Mouse (Mus musculus) limb, embryonic 12.5 days (tissue): ENCODE measurements around the gene Eif5a. TPM values are rescaled to one million over a fixed set of nuclear protein-coding genes. Genes with fewer than 3 reads are reported as not detected.
"Not testable (repeated sequence)": the region's sequence is repeated elsewhere in the genome, so short reads cannot be mapped to it uniquely, and the experiment has no call there.

Experiments used
- ATAC-seq: fragments of 200-750 bp; cut with Nextera tagmentation; 2 replicates; pipeline ENCODE4 v1.8.0; 2017; ENCODE audit warnings: low read depth, moderate TSS enrichment; ENCODE audit not compliant: insufficient number of reproducible peaks, insufficient read depth, low FRiP score, low TSS enrichment
- H3K27ac ChIP-seq: fragments of 300-500 bp; sonication (generic); 2 replicates; pipeline ENCODE4 v1.5.1; 2016; ENCODE audit warnings: mild to moderate bottlenecking, moderate library complexity
- H3K27me3 ChIP-seq: fragments of 300-500 bp; sonication (generic); 2 replicates; pipeline ENCODE4 v1.6.1; 2016; ENCODE audit warnings: mild to moderate bottlenecking, moderate library complexity
- H3K36me3 ChIP-seq: fragments of 300-500 bp; sonication (generic); 2 replicates; pipeline ENCODE4 v1.6.1; 2016; ENCODE audit warnings: mild to moderate bottlenecking, moderate library complexity
- H3K4me1 ChIP-seq: fragments of 300-500 bp; sonication (generic); replicated peaks from 2 replicates; pipeline ENCODE4 v1.6.1; 2016
- H3K4me2 ChIP-seq: fragments of 300-500 bp; sonication (generic); 2 replicates; pipeline ENCODE4 v1.6.1; 2016; ENCODE audit warnings: mild to moderate bottlenecking, moderate library complexity
- H3K4me3 ChIP-seq: fragments of 300-500 bp; sonication (generic); replicated peaks from 2 replicates; pipeline ENCODE4 v1.5.1; 2016; ENCODE audit warnings: mild to moderate bottlenecking
- H3K9ac ChIP-seq: fragments of 300-500 bp; sonication (generic); replicated peaks from 2 replicates; pipeline ENCODE4 v1.6.1; 2016; ENCODE audit warnings: mild to moderate bottlenecking, moderate library complexity
- H3K9me3 ChIP-seq: fragments of 300-500 bp; sonication (generic); 2 replicates; pipeline ENCODE4 v1.6.1; 2016; ENCODE audit warnings: mild to moderate bottlenecking, moderate library complexity
- WGBS: fragments of 180-500 bp; shearing (Covaris S2); methylation state at CpG from one replicate; pipeline ENCODE4 v1.1.7; 2016; 5-methylcytosine and 5-hydroxymethylcytosine counted together
- polyA plus RNA-seq: library from polyadenylated mRNA; unstranded; fragments of >200 nt; fragmentation: Nextera tagmentation; extraction: Ambion mirVana; gene quantifications from 2 replicates; pipeline ENCODE4 v1.2.1, GENCODE M21; 2016

Eif5a gene
- polyA plus RNA-seq, 1 experiment from 2014 or later = 1,851 TPM

DNA sequence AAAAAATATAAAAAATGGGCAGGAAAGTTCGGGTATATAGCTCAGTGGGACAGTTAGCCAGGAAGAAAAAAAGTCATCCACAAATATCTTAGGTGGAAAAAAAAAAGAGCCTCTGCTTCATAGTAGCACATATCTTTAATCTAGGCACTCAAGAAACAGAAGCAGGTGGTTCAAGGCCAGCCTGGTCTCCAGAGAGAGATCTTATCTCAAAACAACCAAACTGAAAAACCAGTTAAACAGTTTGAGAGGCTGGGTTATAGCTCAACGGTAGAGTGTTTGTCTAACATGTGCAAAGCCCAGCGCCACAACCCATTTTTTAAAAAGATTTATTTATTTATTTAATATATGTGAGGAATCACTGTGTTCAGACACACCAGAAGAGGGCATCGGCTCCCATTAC is 11.3 kb upstream of the Eif5a start:
- no peak overlapping the region for H3K27ac ChIP-seq
- ATAC-seq = no peak
- H3K4me2 ChIP-seq = no peak overlapping the region
- peaks cover 18% of the 10 kb centered on the region for H3K27me3 ChIP-seq
- H3K9ac ChIP-seq = no peak overlapping the region
- H3K36me3 ChIP-seq = no peaks in the 10 kb centered on the region
- no peak overlapping the region for H3K4me3 ChIP-seq
- peaks cover 26% of the 10 kb centered on the region for H3K4me1 ChIP-seq
- 81% methylated on average over 4 of the region's 4 CpGs for WGBS
- H3K9me3 ChIP-seq = no peaks in the 10 kb centered on the region

GRCm38 (mm10) chr11:69932254-69932653 is 10.5 kb upstream of the Eif5a start:
- no peak overlapping the region for H3K4me3 ChIP-seq
- H3K4me1 ChIP-seq = peaks cover 20% of the 10 kb centered on the region
- H3K36me3 ChIP-seq = no peaks in the 10 kb centered on the region
- H3K4me2 ChIP-seq = no peak overlapping the region
- no peak for ATAC-seq
- 33% methylated on average over 3 of the region's 3 CpGs for WGBS
- H3K27ac ChIP-seq = no peak overlapping the region
- H3K9ac ChIP-seq = no peak overlapping the region
- H3K27me3 ChIP-seq = peaks cover 17% of the 10 kb centered on the region
- no peaks in the 10 kb centered on the region for H3K9me3 ChIP-seq

DNA sequence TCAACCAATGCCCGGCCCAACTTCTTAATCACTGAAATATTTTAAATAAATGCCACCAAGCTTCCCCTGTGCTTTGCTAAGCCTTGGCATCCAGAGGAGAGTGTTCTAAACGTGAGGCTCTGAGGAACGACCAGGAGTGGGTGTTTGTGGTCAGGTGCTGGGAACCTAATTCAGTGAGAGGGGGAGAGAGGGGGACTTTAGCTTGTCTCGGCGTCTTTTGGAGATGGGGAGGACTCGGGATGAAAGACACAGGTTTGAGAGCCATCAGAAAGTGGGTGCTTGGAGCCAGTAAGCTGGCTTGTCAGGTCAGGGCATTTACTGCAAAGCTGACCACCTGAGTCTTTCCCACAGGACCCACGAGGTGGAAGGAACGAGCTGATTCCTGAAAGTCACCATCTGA is 10.0 kb upstream of the Eif5a start:
- Histone ChIP-seq H3K36me3 (no peaks in the 10 kb centered on the region), H3K27ac (no peak overlapping the region), H3K4me1 (peaks cover 15% of the 10 kb centered on the region), H3K4me2 (no peak overlapping the region), H3K9ac (no peak overlapping the region), H3K9me3 (no peaks in the 10 kb centered on the region), H3K27me3 (peaks cover 12% of the 10 kb centered on the region), H3K4me3 (no peak overlapping the region)
- 66% methylated on average over 8 of the region's 8 CpGs for WGBS
- no peak for ATAC-seq

GRCm38 (mm10) chr11:69930967-69931537 is 9.3 kb upstream of the Eif5a start:
- Histone ChIP-seq H3K27me3 (peaks cover 5% of the 10 kb centered on the region; the same call in 1 of the 2 replicates), H3K9ac (no peak overlapping the region), H3K4me3 (no peak overlapping the region), H3K27ac (no peak overlapping the region), H3K4me2 (no peak overlapping the region), H3K4me1 (peaks cover 8% of the 10 kb centered on the region), H3K36me3 (no peaks in the 10 kb centered on the region), H3K9me3 (no peaks in the 10 kb centered on the region)
- no peak for ATAC-seq
- WGBS = 72% methylated on average over 3 of the region's 3 CpGs

DNA sequence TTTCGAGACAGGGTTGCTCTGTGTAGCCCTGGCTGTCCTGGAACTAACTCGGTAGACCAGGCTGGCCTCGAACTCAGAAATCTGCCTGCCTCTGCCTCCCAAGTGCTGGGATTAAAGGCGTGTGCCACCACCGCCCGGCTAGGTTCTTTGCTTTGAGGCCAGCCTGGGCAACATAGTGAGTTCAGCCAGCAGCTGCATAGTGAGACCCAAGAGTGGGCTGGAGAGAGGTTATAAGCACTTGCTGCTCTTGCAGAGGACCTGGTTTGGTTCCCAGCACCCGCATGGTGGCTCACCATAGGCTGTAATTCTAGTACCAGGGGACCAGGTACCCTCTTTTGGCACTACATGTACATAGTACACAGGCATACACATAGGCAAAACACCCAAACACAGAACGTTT is 8.4 kb upstream of the Eif5a start:
- not testable (repeated sequence) for H3K9me3 ChIP-seq, H3K36me3 ChIP-seq, H3K27ac ChIP-seq, H3K9ac ChIP-seq, H3K4me2 ChIP-seq, H3K27me3 ChIP-seq, H3K4me3 ChIP-seq, H3K4me1 ChIP-seq, ATAC-seq
- 84% methylated on average over 8 of the region's 8 CpGs for WGBS

GRCm38 (mm10) chr11:69929712-69930111 is 8.0 kb upstream of the Eif5a start:
- no peaks in the 10 kb centered on the region for H3K9me3 ChIP-seq
- H3K27me3 ChIP-seq = no peaks in the 10 kb centered on the region
- H3K36me3 ChIP-seq = no peaks in the 10 kb centered on the region
- ATAC-seq = no peak
- no peaks in the 10 kb centered on the region for H3K4me1 ChIP-seq
- H3K4me2 ChIP-seq = no peak overlapping the region
- no peak overlapping the region for H3K27ac ChIP-seq
- H3K9ac ChIP-seq = no peak overlapping the region
- 79% methylated on average over 4 of the region's 4 CpGs for WGBS
- no peak overlapping the region for H3K4me3 ChIP-seq

DNA sequence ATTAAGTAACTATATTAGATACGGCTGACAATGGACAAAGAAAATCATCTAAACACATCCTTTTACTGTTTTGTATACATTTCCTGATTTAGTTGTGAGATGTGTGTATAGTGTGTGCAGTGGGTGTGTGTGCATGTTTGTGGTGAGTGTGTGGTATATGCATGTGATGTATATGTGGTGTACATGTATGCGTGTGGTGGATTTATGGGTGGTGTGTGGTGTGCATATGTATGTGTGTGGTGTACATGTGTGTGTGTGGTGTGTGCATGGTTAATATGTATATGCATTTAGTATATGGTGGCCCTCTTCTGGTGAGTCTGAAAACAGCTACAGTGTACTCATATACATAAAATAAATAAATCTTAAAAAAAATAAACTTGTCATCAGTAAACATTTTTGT is 5.7 kb upstream of the Eif5a start:
- H3K9ac ChIP-seq = no peak overlapping the region
- no peak overlapping the region for H3K4me3 ChIP-seq
- no peak overlapping the region for H3K27ac ChIP-seq
- no peaks in the 10 kb centered on the region for H3K27me3 ChIP-seq
- H3K36me3 ChIP-seq = no peaks in the 10 kb centered on the region
- WGBS = 94% methylated on average over 2 of the region's 2 CpGs
- H3K9me3 ChIP-seq = no peaks in the 10 kb centered on the region
- H3K4me1 ChIP-seq = peaks cover 5% of the 10 kb centered on the region; the same call in 1 of the 2 replicates
- H3K4me2 ChIP-seq = no peak overlapping the region
- no peak; the same call in 1 of the 2 replicates for ATAC-seq

GRCm38 (mm10) chr11:69922796-69923195 is 1.0 kb upstream of the Eif5a start:
- Histone ChIP-seq H3K9me3 (no peaks in the 10 kb centered on the region), H3K27me3 (no peaks in the 10 kb centered on the region), H3K4me1 (peaks cover 22% of the 10 kb centered on the region), H3K36me3 (peaks cover 16% of the 10 kb centered on the region), H3K4me3 (no peak overlapping the region), H3K4me2 (peak overlapping the region; percentile 87), H3K9ac (no peak overlapping the region; the same call in 1 of the 2 replicates), H3K27ac (0 out of 2 replicates have a peak overlapping the region, but pooled peaks have one; percentile 30)
- ATAC-seq = no peak
- WGBS = 66% methylated on average over 3 of the region's 3 CpGs

GRCm38 (mm10) chr11:69922012-69922756 is 426 bp upstream of the Eif5a start:
- H3K36me3 ChIP-seq = peaks cover 22% of the 10 kb centered on the region
- H3K9ac ChIP-seq = peak overlapping the region; percentile 65
- H3K27ac ChIP-seq = peak overlapping the region; percentile 98
- H3K4me2 ChIP-seq = peak overlapping the region; percentile 87
- H3K4me3 ChIP-seq = peak overlapping the region; percentile 98
- ATAC-seq = no peak
- H3K4me1 ChIP-seq = peaks cover 23% of the 10 kb centered on the region
- H3K27me3 ChIP-seq = no peaks in the 10 kb centered on the region
- H3K9me3 ChIP-seq = no peaks in the 10 kb centered on the region
- 3% methylated on average over 12 of the region's 12 CpGs for WGBS

DNA sequence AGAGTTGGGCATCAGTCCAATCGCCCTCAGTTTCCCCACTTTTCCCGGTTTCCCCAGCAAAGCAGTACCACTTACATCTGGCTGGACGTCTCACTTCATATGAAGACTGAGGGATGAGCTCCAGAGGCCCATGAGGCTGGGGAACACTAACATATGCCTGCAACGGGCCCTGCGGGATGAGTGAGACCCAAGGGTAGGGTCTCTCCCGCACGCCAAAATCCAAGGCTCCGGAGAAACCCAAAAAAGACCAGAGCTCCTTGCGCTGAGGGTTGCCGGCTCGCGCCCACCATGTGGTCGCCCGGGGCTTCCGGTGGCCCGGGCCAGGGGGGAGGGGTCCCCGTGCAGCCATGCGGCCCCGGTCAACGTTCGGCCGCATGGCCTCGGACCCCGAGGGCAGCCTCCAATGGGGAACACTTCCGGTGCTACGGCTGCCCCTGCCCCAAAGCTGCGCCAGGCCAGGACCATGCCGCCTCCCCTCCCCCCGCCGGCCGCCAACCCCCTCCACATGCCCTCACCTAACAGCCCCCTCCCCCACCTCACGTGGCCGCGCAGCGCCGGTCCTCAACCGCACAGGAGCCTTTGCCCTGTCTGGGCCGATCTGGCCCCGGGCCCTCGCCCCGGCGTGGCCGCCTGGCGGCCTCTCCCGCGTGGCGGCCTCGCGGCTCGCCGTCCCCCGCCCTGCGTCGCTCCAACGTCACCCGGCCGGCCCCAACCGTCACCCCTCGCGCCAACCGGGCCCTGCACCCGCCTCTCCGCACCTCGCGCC is 1.3 kb downstream of the Eif5a start:
- H3K4me3 ChIP-seq = peak overlapping the region; percentile 98
- peaks cover 35% of the 10 kb centered on the region for H3K4me1 ChIP-seq
- H3K9ac ChIP-seq = peak overlapping the region; percentile 95
- H3K27me3 ChIP-seq = no peaks in the 10 kb centered on the region
- ATAC-seq = 0 out of 2 replicates have a peak, but pooled peaks have one; percentile 3
- peaks cover 40% of the 10 kb centered on the region for H3K36me3 ChIP-seq
- H3K9me3 ChIP-seq = no peaks in the 10 kb centered on the region
- peak overlapping the region; percentile 98 for H3K27ac ChIP-seq
- under 1% methylated on average over 62 of the region's 65 CpGs for WGBS
- H3K4me2 ChIP-seq = peak overlapping the region; percentile 87

DNA sequence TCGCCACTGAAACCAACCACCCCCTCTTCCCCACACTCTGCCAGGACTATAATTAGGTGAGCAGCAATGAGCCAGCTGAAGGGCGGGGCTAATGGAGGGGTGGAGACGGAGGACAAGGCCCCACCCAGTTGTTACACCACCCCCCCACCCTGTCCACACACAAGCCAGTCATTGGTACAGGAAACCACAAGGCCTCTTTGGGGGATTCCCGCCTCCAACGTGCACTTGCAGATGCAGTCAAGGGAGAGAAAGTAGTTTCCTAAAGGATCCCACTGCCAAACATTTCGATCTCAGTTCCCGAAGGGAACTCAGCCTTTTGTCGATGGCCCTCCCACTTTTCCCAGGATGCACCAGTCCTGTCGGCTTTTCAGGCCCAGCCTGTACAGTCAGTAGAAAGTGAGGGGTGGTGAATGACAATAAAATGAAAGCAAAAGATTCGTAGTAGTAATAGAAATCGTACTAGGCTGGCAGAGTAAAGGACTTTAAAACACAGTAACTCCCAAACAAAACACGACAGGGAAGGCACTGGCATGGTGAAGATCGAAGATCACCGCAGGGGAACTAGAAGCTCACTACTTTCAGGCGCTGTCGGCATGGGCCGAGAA is 2.0 kb downstream of the Eif5a start:
- Histone ChIP-seq H3K9ac (peak overlapping the region; percentile 95), H3K36me3 (peaks cover 47% of the 10 kb centered on the region), H3K27me3 (no peaks in the 10 kb centered on the region), H3K4me1 (peaks cover 42% of the 10 kb centered on the region), H3K4me2 (peak overlapping the region; percentile 87), H3K27ac (peak overlapping the region; percentile 98), H3K4me3 (peak overlapping the region; percentile 98), H3K9me3 (no peaks in the 10 kb centered on the region)
- no peak for ATAC-seq
- under 1% methylated on average over 17 of the region's 17 CpGs for WGBS
